Comparison of ENCODE assay signal across 9 mouse cellular contexts in the genomic region with DNA sequence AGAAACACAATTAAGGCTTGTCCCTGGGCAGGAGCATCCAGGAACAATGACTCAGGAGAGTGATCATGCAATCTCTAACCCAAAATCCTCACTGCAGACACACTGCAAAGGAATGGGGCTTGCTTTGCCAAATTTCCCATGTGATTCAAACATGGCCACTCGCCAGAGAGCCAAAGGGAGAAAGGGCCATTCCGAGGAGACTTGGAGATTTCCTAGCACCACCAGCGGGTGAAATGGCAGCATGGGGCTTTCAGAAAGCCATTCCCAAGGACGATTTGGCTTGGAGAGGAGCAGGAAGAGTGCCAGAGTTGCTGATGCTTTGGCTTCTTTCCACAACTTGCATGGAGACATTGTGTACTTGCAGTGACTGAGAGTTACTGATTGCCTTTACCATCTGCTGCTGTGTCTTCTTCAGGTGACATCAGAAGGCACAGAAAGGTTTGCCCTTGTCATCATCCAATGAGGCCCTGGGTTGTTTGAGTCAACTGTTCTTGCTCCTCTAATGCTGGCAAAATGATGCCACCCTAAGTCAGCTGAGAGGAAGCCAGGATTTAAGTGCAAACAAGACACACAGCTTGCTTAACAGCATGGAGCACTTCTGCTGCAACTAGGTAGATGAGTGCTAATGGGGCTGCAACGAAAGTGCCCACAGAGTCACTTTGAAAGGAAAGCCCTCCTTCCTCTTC. TPM values are rescaled to one million over a fixed set of nuclear protein-coding genes. Genes with fewer than 3 reads are reported as not detected.
DNase-seq lines count a peak whose midpoint lies in the region; ATAC-seq lines count a peak whose summit lies in the region.
"Had no signal": no experiment of that assay in that cellular context is flagged by ENCODE, and none has a peak within 500 bp of the region (broad histone marks: within the 10 kb centered on the region; RNA-seq: fewer than 3 reads in every experiment).

No protein-coding gene starts in this region.

- H3K4me1 ChIP-seq in hindbrain, embryonic 15.5 days (replicated peaks), result peaks cover 30% of the 10 kb centered on the region
- no peaks in the 10 kb centered on the region for H3K4me1 ChIP-seq in hindbrain, embryonic 11.5 days (replicated peaks; ENCODE audit: control insufficient read depth, insufficient read depth, low read length)
- peaks cover 14% of the 10 kb centered on the region for H3K4me1 ChIP-seq in forebrain, embryonic 16.5 days (replicated peaks; ENCODE audit: control insufficient read depth, insufficient read depth, low read length)
- no peaks in the 10 kb centered on the region for H3K4me1 ChIP-seq in midbrain, embryonic 13.5 days (replicated peaks)

- WGBS in hindbrain, embryonic 15.5 days, result 56% methylated on average over 5 of the region's 5 CpGs
- 75% methylated on average over 5 of the region's 5 CpGs for WGBS in hindbrain, embryonic 11.5 days
- WGBS in forebrain, embryonic 16.5 days, result 28% methylated on average over 5 of the region's 5 CpGs
- WGBS in midbrain, embryonic 13.5 days, result 72% methylated on average over 5 of the region's 5 CpGs

- H3K4me2 ChIP-seq in hindbrain, embryonic 15.5 days, result no peak overlapping the region
- H3K4me2 ChIP-seq in hindbrain, embryonic 11.5 days (replicated peaks; ENCODE audit: low read depth, low read length), result no peak overlapping the region
- H3K4me2 ChIP-seq in forebrain, embryonic 16.5 days (ENCODE audit: low read length), result no peak overlapping the region
- H3K4me2 ChIP-seq in midbrain, embryonic 13.5 days (replicated peaks), result no peak overlapping the region

- peak; percentile 58 for ATAC-seq in hindbrain, embryonic 15.5 days (ENCODE audit: low FRiP score, low read depth)
- ATAC-seq in hindbrain, embryonic 11.5 days (ENCODE audit: low FRiP score), result no peak
- ATAC-seq in forebrain, embryonic 16.5 days, result peak; percentile 64
- no peak for ATAC-seq in midbrain, embryonic 13.5 days

- H3K9ac ChIP-seq in hindbrain, embryonic 15.5 days, result no peak overlapping the region
- H3K9ac ChIP-seq in hindbrain, embryonic 11.5 days (ENCODE audit: low read depth, low read length), result no peak overlapping the region
- no peak overlapping the region for H3K9ac ChIP-seq in forebrain, embryonic 16.5 days (replicated peaks; ENCODE audit: low read depth, low read length)
- no peak overlapping the region for H3K9ac ChIP-seq in midbrain, embryonic 13.5 days (replicated peaks)

- H3K9me3 ChIP-seq in hindbrain, embryonic 15.5 days, result no peaks in the 10 kb centered on the region
- no peaks in the 10 kb centered on the region for H3K9me3 ChIP-seq in hindbrain, embryonic 11.5 days (ENCODE audit: control insufficient read depth, low read length)
- H3K9me3 ChIP-seq in forebrain, embryonic 16.5 days (ENCODE audit: control insufficient read depth, low read length), result no peaks in the 10 kb centered on the region
- no peaks in the 10 kb centered on the region for H3K9me3 ChIP-seq in midbrain, embryonic 13.5 days
- H3K9me3 ChIP-seq: megakaryocyte, embryonic 14.5 days had no signal

- no peaks in the 10 kb centered on the region for H3K36me3 ChIP-seq in hindbrain, embryonic 15.5 days
- H3K36me3 ChIP-seq in hindbrain, embryonic 11.5 days (ENCODE audit: control insufficient read depth, insufficient read depth, low read length), result no peaks in the 10 kb centered on the region
- H3K36me3 ChIP-seq in forebrain, embryonic 16.5 days (ENCODE audit: control insufficient read depth, insufficient read depth), result no peaks in the 10 kb centered on the region
- no peaks in the 10 kb centered on the region for H3K36me3 ChIP-seq in midbrain, embryonic 13.5 days

- H3K27ac ChIP-seq in hindbrain, embryonic 15.5 days (replicated peaks), result no peak overlapping the region
- H3K27ac ChIP-seq in hindbrain, embryonic 11.5 days (ENCODE audit: low read depth, low read length), result no peak overlapping the region
- H3K27ac ChIP-seq in forebrain, embryonic 16.5 days (ENCODE audit: low read length), result peak overlapping the region; percentile 49; the same call in 1 of the 2 replicates
- no peak overlapping the region for H3K27ac ChIP-seq in midbrain, embryonic 13.5 days

- no peak for DNase-seq in hindbrain, embryonic 11.5 days (ENCODE audit: low spot score)
- DNase-seq in adrenal gland, postnatal 10 days, result peak; percentile 89
- DNase-seq in kidney, postnatal 25 days, result peak; percentile 69 to 74
- DNase-seq in lung, postnatal 25 days (ENCODE audit: low spot score), result peak; percentile 78
- peak; percentile 56 to 85 for DNase-seq in urinary bladder, postnatal 36 days (ENCODE audit: low spot score in 2 of 2)

- H3K4me3 ChIP-seq in hindbrain, embryonic 15.5 days, result no peak overlapping the region
- H3K4me3 ChIP-seq in hindbrain, embryonic 11.5 days (ENCODE audit: low read depth, low read length), result no peak overlapping the region
- no peak overlapping the region for H3K4me3 ChIP-seq in forebrain, embryonic 16.5 days (replicated peaks; ENCODE audit: low read length)
- H3K4me3 ChIP-seq in midbrain, embryonic 13.5 days (replicated peaks), result no peak overlapping the region

- H3K27me3 ChIP-seq in hindbrain, embryonic 15.5 days, result no peaks in the 10 kb centered on the region
- H3K27me3 ChIP-seq in hindbrain, embryonic 11.5 days (ENCODE audit: control insufficient read depth, insufficient read depth, low read length), result no peaks in the 10 kb centered on the region
- no peaks in the 10 kb centered on the region for H3K27me3 ChIP-seq in forebrain, embryonic 16.5 days (replicated peaks; ENCODE audit: control insufficient read depth, insufficient read depth, low read length)
- H3K27me3 ChIP-seq in midbrain, embryonic 13.5 days, result no peaks in the 10 kb centered on the region; the same call in 1 of the 2 replicates

RNA-seq across cellular contexts. Expression of a gene that starts 16.5 kb away (rescaled TPM):
- polyA plus RNA-seq in hindbrain, embryonic 15.5 days (2015; fragmentation: Nextera tagmentation; extraction: Ambion mirVana), result 4.7 and 5.0 TPM in 2 replicates
- 1.9 and 4.7 TPM in 2 replicates for polyA plus RNA-seq in hindbrain, embryonic 11.5 days (2014; fragmentation: Nextera tagmentation; extraction: Ambion mirVana)
- total RNA-seq in adrenal gland, postnatal 10 days (2021), result 10 to 100 TPM; 25.5 to 30.3 TPM
- polyA plus RNA-seq in forebrain, embryonic 16.5 days (2015; fragmentation: Nextera tagmentation; extraction: Ambion mirVana), result 4.8 and 6.0 TPM in 2 replicates
- 4.5 and 4.8 TPM in 2 replicates for polyA plus RNA-seq in midbrain, embryonic 13.5 days (2015; fragmentation: Nextera tagmentation; extraction: Ambion mirVana)

Comparison
In these comparisons a context has a peak if more than half of its experiments do, and no peak if none do; other contexts are left out.
1. ATAC-seq: peak in hindbrain, embryonic 15.5 days (single experiment) and forebrain, embryonic 16.5 days (single experiment); none in hindbrain, embryonic 11.5 days (single experiment) and midbrain, embryonic 13.5 days (single experiment).